Mouse (Mus musculus) neural tube, embryonic 12.5 days (tissue): Measurements from ENCODE around the gene Gpr180. TPM values are rescaled to one million over a fixed set of nuclear protein-coding genes. Genes with fewer than 3 reads are reported as not detected.
A peak's percentile ranks its signal among the peaks of the same experiment; 100 is the strongest.

ENCODE experiments used
- ATAC-seq: fragments of 200-750 bp; cut with Nextera tagmentation; 2 replicates; pipeline ENCODE4 v1.8.0; 2017; ENCODE audit warnings: low read depth, mild to moderate bottlenecking, moderate TSS enrichment, moderate library complexity; ENCODE audit not compliant: low FRiP score
- H3K27ac ChIP-seq: fragments of 300-500 bp; sonication (generic); 2 replicates; pipeline ENCODE4 v1.5.1; 2016
- H3K27me3 ChIP-seq: fragments of 300-500 bp; sonication (generic); replicated peaks from 2 replicates; pipeline ENCODE4 v1.6.1; 2016; ENCODE audit warnings: mild to moderate bottlenecking
- H3K36me3 ChIP-seq: fragments of 300-500 bp; sonication (generic); 2 replicates; pipeline ENCODE4 v1.6.1; 2016; ENCODE audit warnings: mild to moderate bottlenecking
- H3K4me1 ChIP-seq: fragments of 300-500 bp; sonication (generic); 2 replicates; pipeline ENCODE4 v1.6.1; 2016
- H3K4me2 ChIP-seq: fragments of 300-500 bp; sonication (generic); replicated peaks from 2 replicates; pipeline ENCODE4 v1.6.1; 2016; ENCODE audit warnings: mild to moderate bottlenecking
- H3K4me3 ChIP-seq: fragments of 300-500 bp; sonication (generic); 2 replicates; pipeline ENCODE4 v1.5.1; 2016
- H3K9ac ChIP-seq: fragments of 300-500 bp; sonication (generic); 2 replicates; pipeline ENCODE4 v1.6.1; 2016; ENCODE audit warnings: mild to moderate bottlenecking
- H3K9me3 ChIP-seq: fragments of 300-500 bp; sonication (generic); 2 replicates; pipeline ENCODE4 v1.6.1; 2016; ENCODE audit warnings: mild to moderate bottlenecking
- WGBS: fragments of 180-500 bp; shearing (Covaris S2); methylation state at CpG from one replicate; pipeline ENCODE4 v1.1.7; 2016; 5-methylcytosine and 5-hydroxymethylcytosine counted together
- polyA plus RNA-seq: library from polyadenylated mRNA; unstranded; fragments of >200 nt; fragmentation: Nextera tagmentation; extraction: Ambion mirVana; gene quantifications from 2 replicates; pipeline ENCODE4 v1.2.1, GENCODE M21; 2016

Gene Gpr180
- polyA plus RNA-seq, 1 experiment from 2014 or later, result 38.9 TPM

GRCm38 (mm10) chr14:118157146-118157545 is 20.2 kb downstream of the Gpr180 start:
- Histone ChIP-seq H3K9ac (no peak overlapping the region), H3K27me3 (no peaks in the 10 kb centered on the region), H3K4me3 (no peak overlapping the region), H3K4me1 (no peaks in the 10 kb centered on the region), H3K36me3 (peaks cover 52% of the 10 kb centered on the region), H3K9me3 (no peaks in the 10 kb centered on the region), H3K27ac (no peak overlapping the region), H3K4me2 (no peak overlapping the region)
- ATAC-seq, result no peak
- 29% methylated on average over 5 of the region's 5 CpGs for WGBS

- ATAC-seq, result no peak
- Histone ChIP-seq H3K4me1 (no peaks in the 10 kb centered on the region), H3K27me3 (no peaks in the 10 kb centered on the region), H3K4me2 (no peak overlapping the region), H3K4me3 (no peak overlapping the region), H3K9me3 (no peaks in the 10 kb centered on the region), H3K9ac (no peak overlapping the region), H3K27ac (no peak overlapping the region), H3K36me3 (peaks cover 42% of the 10 kb centered on the region)
- 90% methylated on average over 3 of the region's 3 CpGs for WGBS
Observed at GRCm38 (mm10) chr14:118161751-118162150, 24.8 kb downstream of the Gpr180 start.

- Histone ChIP-seq H3K9me3 (no peaks in the 10 kb centered on the region), H3K4me3 (no peak overlapping the region), H3K27me3 (no peaks in the 10 kb centered on the region), H3K9ac (no peak overlapping the region), H3K4me2 (no peak overlapping the region), H3K36me3 (peaks cover 42% of the 10 kb centered on the region), H3K4me1 (no peaks in the 10 kb centered on the region), H3K27ac (no peak overlapping the region)
- WGBS, result 77% methylated on average over 14 of the region's 14 CpGs
- ATAC-seq, result no peak
Observed at GRCm38 (mm10) chr14:118162640-118163039, 25.7 kb downstream of the Gpr180 start.

GRCm38 (mm10) chr14:118168776-118169175 is 31.8 kb downstream of the Gpr180 start:
- Histone ChIP-seq H3K9me3 (no peaks in the 10 kb centered on the region), H3K36me3 (peaks cover 15% of the 10 kb centered on the region), H3K27me3 (no peaks in the 10 kb centered on the region), H3K9ac (no peak overlapping the region), H3K27ac (no peak overlapping the region), H3K4me2 (no peak overlapping the region), H3K4me3 (no peak overlapping the region), H3K4me1 (no peaks in the 10 kb centered on the region)
- WGBS, result over 99% methylated on average over 4 of the region's 4 CpGs
- no peak for ATAC-seq

- H3K4me2 ChIP-seq, result no peak overlapping the region
- H3K9ac ChIP-seq, result no peak overlapping the region
- H3K27ac ChIP-seq, result no peak overlapping the region
- peaks cover 12% of the 10 kb centered on the region for H3K36me3 ChIP-seq
- no peak overlapping the region for H3K4me3 ChIP-seq
- no peak for ATAC-seq
- H3K4me1 ChIP-seq, result no peaks in the 10 kb centered on the region
- H3K9me3 ChIP-seq, result no peaks in the 10 kb centered on the region
- H3K27me3 ChIP-seq, result 0 out of 2 replicates have a peak, but pooled peaks cover 3% of the 10 kb centered on the region
- WGBS, result 74% methylated on average over 11 of the region's 11 CpGs
Observed at GRCm38 (mm10) chr14:118173590-118174203, 36.7 kb downstream of the Gpr180 start.

- peaks cover 1% of the 10 kb centered on the region; the same call in 1 of the 2 replicates for H3K36me3 ChIP-seq
- H3K9me3 ChIP-seq, result no peaks in the 10 kb centered on the region
- ATAC-seq, result no peak
- 0 out of 2 replicates have a peak, but pooled peaks cover 3% of the 10 kb centered on the region for H3K27me3 ChIP-seq
- H3K9ac ChIP-seq, result no peak overlapping the region
- H3K4me2 ChIP-seq, result no peak overlapping the region
- H3K4me1 ChIP-seq, result no peaks in the 10 kb centered on the region
- no peak overlapping the region for H3K27ac ChIP-seq
- H3K4me3 ChIP-seq, result no peak overlapping the region
- 91% methylated on average over 30 of the region's 30 CpGs for WGBS
Observed at GRCm38 (mm10) chr14:118175071-118175693, 38.2 kb downstream of the Gpr180 start.

- no peaks in the 10 kb centered on the region for H3K36me3 ChIP-seq
- no peaks in the 10 kb centered on the region for H3K4me1 ChIP-seq
- H3K27ac ChIP-seq, result no peak overlapping the region
- 93% methylated on average over 12 of the region's 12 CpGs for WGBS
- H3K9ac ChIP-seq, result no peak overlapping the region
- H3K9me3 ChIP-seq, result no peaks in the 10 kb centered on the region
- no peak overlapping the region for H3K4me3 ChIP-seq
- no peak overlapping the region for H3K4me2 ChIP-seq
- H3K27me3 ChIP-seq, result 0 out of 2 replicates have a peak, but pooled peaks cover 3% of the 10 kb centered on the region
- ATAC-seq, result no peak
Observed at GRCm38 (mm10) chr14:118175694-118176085, 38.7 kb downstream of the Gpr180 start.

- Histone ChIP-seq H3K4me1 (no peaks in the 10 kb centered on the region), H3K4me2 (peak overlapping the region; percentile 73; the same call in 1 of the 2 replicates), H3K9me3 (no peaks in the 10 kb centered on the region), H3K4me3 (no peak overlapping the region), H3K9ac (no peak overlapping the region), H3K36me3 (no peaks in the 10 kb centered on the region), H3K27me3 (0 out of 2 replicates have a peak, but pooled peaks cover 3% of the 10 kb centered on the region), H3K27ac (no peak overlapping the region)
- ATAC-seq, result no peak
- WGBS, result 73% methylated on average over 1 of the region's 1 CpGs
Observed at GRCm38 (mm10) chr14:118179251-118179650, 42.3 kb downstream of the Gpr180 start.

- Histone ChIP-seq H3K9me3 (no peaks in the 10 kb centered on the region), H3K27me3 (0 out of 2 replicates have a peak, but pooled peaks cover 3% of the 10 kb centered on the region), H3K36me3 (no peaks in the 10 kb centered on the region), H3K4me2 (peak overlapping the region; percentile 73), H3K9ac (peak overlapping the region; percentile 55), H3K4me1 (no peaks in the 10 kb centered on the region), H3K4me3 (peak overlapping the region; percentile 46), H3K27ac (0 out of 2 replicates have a peak overlapping the region, but pooled peaks have one; percentile 27)
- peak; percentile 45; the same call in 1 of the 2 replicates for ATAC-seq
- WGBS, result 32% methylated on average over 7 of the region's 7 CpGs
Observed at GRCm38 (mm10) chr14:118179701-118180100, 42.7 kb downstream of the Gpr180 start.

GRCm38 (mm10) chr14:118180117-118180557 is 43.2 kb downstream of the Gpr180 start:
- H3K9ac ChIP-seq, result peak overlapping the region; percentile 55
- peak overlapping the region; percentile 46 for H3K4me3 ChIP-seq
- H3K36me3 ChIP-seq, result no peaks in the 10 kb centered on the region
- under 1% methylated on average over 20 of the region's 20 CpGs for whole genome bisulfite sequencing
- H3K9me3 ChIP-seq, result no peaks in the 10 kb centered on the region
- H3K27me3 ChIP-seq, result no peaks in the 10 kb centered on the region
- no peaks in the 10 kb centered on the region for H3K4me1 ChIP-seq
- H3K4me2 ChIP-seq, result peak overlapping the region; percentile 73
- H3K27ac ChIP-seq, result peak overlapping the region; percentile 27; the same call in 1 of the 2 replicates
- peak; percentile 87 for ATAC-seq

- Histone ChIP-seq H3K9ac (peak overlapping the region; percentile 55; the same call in 1 of the 2 replicates), H3K4me2 (peak overlapping the region; percentile 73), H3K4me1 (no peaks in the 10 kb centered on the region), H3K27ac (no peak overlapping the region), H3K9me3 (no peaks in the 10 kb centered on the region), H3K36me3 (no peaks in the 10 kb centered on the region), H3K4me3 (peak overlapping the region; percentile 46), H3K27me3 (no peaks in the 10 kb centered on the region)
- peak; percentile 85 for ATAC-seq
- 2% methylated on average over 10 of the region's 10 CpGs for WGBS
Observed at GRCm38 (mm10) chr14:118180711-118181177, 43.8 kb downstream of the Gpr180 start.

GRCm38 (mm10) chr14:118191442-118191841 is 54.5 kb downstream of the Gpr180 start:
- Histone ChIP-seq H3K9ac (no peak overlapping the region), H3K4me3 (no peak overlapping the region), H3K4me2 (no peak overlapping the region), H3K4me1 (no peaks in the 10 kb centered on the region), H3K36me3 (no peaks in the 10 kb centered on the region), H3K9me3 (no peaks in the 10 kb centered on the region), H3K27ac (no peak overlapping the region), H3K27me3 (no peaks in the 10 kb centered on the region; the same call in 1 of the 2 replicates)
- no peak for ATAC-seq
- 91% methylated on average over 9 of the region's 9 CpGs for WGBS
